Mouse (Mus musculus) kidney, adult 10 weeks (tissue): ENCODE measurements around the gene Tapt1. TPM values are rescaled to one million over a fixed set of nuclear protein-coding genes. Genes with fewer than 3 reads are reported as not detected.

Experiments
- polyA plus RNA-seq: library from polyadenylated mRNA; stranded (reverse); fragments of 350-450 nt; fragmentation: Illumina TruSeq; extraction: RNeasy Lipid Tissue Mini Kit (QIAGEN cat#74804); gene quantifications from one replicate; pipeline ENCODE4 v1.2.3, GENCODE M21; 2014; ENCODE audit warnings: low read depth, low replicate concordance

Gene Tapt1
- 63.1 TPM for polyA plus RNA-seq

DNA sequence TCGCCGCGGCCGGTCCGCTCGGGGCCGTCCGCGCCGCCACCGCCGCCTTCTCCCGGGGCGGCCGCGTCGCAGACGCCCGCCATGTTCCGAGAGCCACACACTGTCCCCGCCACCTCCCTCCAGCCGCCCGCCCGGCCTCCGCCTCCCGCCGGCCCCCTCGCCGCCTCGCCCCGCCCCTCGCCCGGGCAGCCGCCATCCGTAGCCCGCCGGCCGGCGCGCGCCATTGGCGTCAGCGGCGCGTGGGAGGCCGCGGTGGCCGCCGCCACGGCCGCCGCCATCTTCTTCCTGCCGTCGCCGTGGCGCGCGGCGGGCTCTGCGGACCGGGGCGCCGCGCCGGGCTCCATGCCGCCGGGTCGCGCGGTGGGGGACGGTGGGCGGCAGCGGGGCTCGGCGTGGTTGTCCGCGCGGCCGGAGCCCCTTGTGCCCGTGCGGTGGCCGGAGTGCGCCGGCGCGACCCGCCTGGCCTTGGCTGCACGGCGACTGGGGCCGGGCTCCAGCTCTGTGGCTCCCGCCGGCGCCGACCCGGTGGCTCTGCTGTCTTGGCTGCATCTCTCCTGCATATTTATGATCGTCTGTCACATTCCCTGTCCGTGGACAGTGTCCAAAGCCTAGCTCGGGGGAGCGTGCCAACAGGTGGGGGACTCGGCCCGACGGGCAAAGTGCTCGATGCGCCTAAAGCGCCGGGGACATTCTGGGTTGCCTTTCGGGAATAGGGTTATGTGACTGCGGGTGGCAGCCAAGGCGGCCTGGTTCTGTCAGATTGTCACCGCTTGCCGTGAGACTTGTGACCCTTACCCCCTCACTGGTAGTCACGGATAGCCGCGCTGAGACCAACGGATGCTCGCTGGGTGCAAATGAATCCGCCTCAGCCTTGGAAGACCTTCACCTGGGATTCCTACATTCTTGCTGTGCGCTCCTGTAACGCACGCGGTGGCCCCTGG is at the start of gene Tapt1:
Gene Tapt1, minus strand, starts transcription at position 106 of the 941 bp plus-strand sequence.

Other genes starting within 250 kb of the Tapt1 start
- 5.5 TPM for gene Fgfbp1, start 244.8 kb downstream of the Tapt1 start, polyA plus RNA-seq
- 527 TPM for gene Prom1, start 124.6 kb downstream of the Tapt1 start, polyA plus RNA-seq